Mouse (Mus musculus): ENCODE measurements at regions not wholly inside any gene's neighbourhood (a gene's known extent, or its start where the extent isn't known, plus 50 kb on each side); places are given as distances from the start of the nearest gene placed in this dataset.

- no peak for DNase-seq (ENCODE audit: low spot score)
These were observed 88.0 kb upstream of the Ednrb start for GRCm38 (mm10) chr14:103932170-103932569.

GRCm38 (mm10) chr14:103929734-103930364 lies 85.6 kb upstream of the Ednrb start:
- no peak for DNase-seq (ENCODE audit: low spot score)

GRCm38 (mm10) chr14:103929155-103929729 lies 85.0 kb upstream of the Ednrb start:
- no peak for DNase-seq (ENCODE audit: low spot score)

GRCm38 (mm10) chr14:103920169-103920568 lies 76.0 kb upstream of the Ednrb start:
- DNase-seq (ENCODE audit: low spot score): no peak

GRCm38 (mm10) chr14:103919380-103919779 lies 75.2 kb upstream of the Ednrb start:
- DNase-seq (ENCODE audit: low spot score): no peak

GRCm38 (mm10) chr14:103913453-103913852 lies 69.3 kb upstream of the Ednrb start:
- DNase-seq (ENCODE audit: low spot score): no peak

- no peak for DNase-seq (ENCODE audit: low spot score)
These were observed 67.5 kb upstream of the Ednrb start for GRCm38 (mm10) chr14:103911707-103912106.

GRCm38 (mm10) chr14:103911280-103911679 lies 67.1 kb upstream of the Ednrb start:
- no peak for DNase-seq (ENCODE audit: low spot score)

- DNase-seq (ENCODE audit: low spot score): no peak
These were observed 62.3 kb upstream of the Ednrb start for GRCm38 (mm10) chr14:103906417-103907070.

GRCm38 (mm10) chr14:103900817-103901216 lies 56.6 kb upstream of the Ednrb start:
- no peak for DNase-seq (ENCODE audit: low spot score)

- DNase-seq (ENCODE audit: low spot score): no peak
These were observed 55.1 kb upstream of the Ednrb start for GRCm38 (mm10) chr14:103899111-103899814.

GRCm38 (mm10) chr14:103898689-103899088 lies 54.5 kb upstream of the Ednrb start:
- no peak for DNase-seq (ENCODE audit: low spot score)

GRCm38 (mm10) chr14:103895261-103895660 lies 51.1 kb upstream of the Ednrb start:
- no peak for DNase-seq (ENCODE audit: low spot score)

All from urinary bladder, postnatal 14 days (tissue).